Mouse (Mus musculus) embryonic facial prominence, embryonic 14.5 days (tissue): ENCODE results near the gene Calm1. TPM values are rescaled to one million over a fixed set of nuclear protein-coding genes. Genes with fewer than 3 reads are reported as not detected.

Experiments used
- ATAC-seq: fragments of 200-750 bp; cut with Nextera tagmentation; 2 replicates; pipeline ENCODE4 v1.8.0; 2017; ENCODE audit warnings: low read depth, moderate number of reproducible peaks, moderate TSS enrichment
- DNase-seq: peaks from one replicate; pipeline ENCODE4 v3.0.0-alpha.2; 2015; ENCODE audit warnings: low spot score
- H3K27ac ChIP-seq: fragments of 300-500 bp; sonication (generic); replicated peaks from 2 replicates; pipeline ENCODE4 v1.5.1; 2014; ENCODE audit warnings: low read depth, mild to moderate bottlenecking, low read length, moderate library complexity
- H3K27me3 ChIP-seq: fragments of 300-500 bp; sonication (generic); replicated peaks from 2 replicates; pipeline ENCODE4 v1.6.1; 2014; ENCODE audit warnings: low read length; ENCODE audit not compliant: control insufficient read depth, insufficient read depth
- H3K36me3 ChIP-seq: fragments of 300-500 bp; sonication (generic); 2 replicates; pipeline ENCODE4 v1.6.1; 2014; ENCODE audit warnings: low read length, mixed read lengths; ENCODE audit not compliant: control insufficient read depth, insufficient read depth
- H3K4me1 ChIP-seq: fragments of 300-500 bp; sonication (generic); 2 replicates; pipeline ENCODE4 v1.6.1; 2014; ENCODE audit warnings: antibody characterized with exemption, low read length; ENCODE audit not compliant: control insufficient read depth, insufficient read depth
- H3K4me2 ChIP-seq: fragments of 300-500 bp; sonication (generic); 2 replicates; pipeline ENCODE4 v1.6.1; 2014; ENCODE audit warnings: low read depth, mild to moderate bottlenecking, low read length, moderate library complexity, mixed read lengths
- H3K4me3 ChIP-seq: fragments of 300-500 bp; sonication (generic); 2 replicates; pipeline ENCODE4 v1.5.1; 2014; ENCODE audit warnings: low read depth, mild to moderate bottlenecking, low read length
- H3K9ac ChIP-seq: fragments of 300-500 bp; sonication (generic); 2 replicates; pipeline ENCODE4 v1.6.1; 2014; ENCODE audit warnings: low read depth, mild to moderate bottlenecking, low read length, moderate library complexity, mixed read lengths
- H3K9me3 ChIP-seq: fragments of 300-500 bp; sonication (generic); 2 replicates; pipeline ENCODE4 v1.6.1; 2016; ENCODE audit warnings: low read length; ENCODE audit not compliant: control insufficient read depth
- WGBS: fragments of 180-500 bp; shearing (Covaris S2); extraction: QIAGEN DNeasy Blood & Tissue Kit; methylation state at CpG from one replicate; pipeline ENCODE4 v1.1.7; 2014; 5-methylcytosine and 5-hydroxymethylcytosine counted together
- polyA plus RNA-seq: library from polyadenylated mRNA; unstranded; fragments of >200 nt; fragmentation: Nextera tagmentation; extraction: Ambion mirVana; gene quantifications from 2 replicates; pipeline ENCODE4 v1.2.1, GENCODE M21; 2014

Calm1 gene
- polyA plus RNA-seq, 1 experiment from 2014 or later = 1,440 TPM

- no peak overlapping the region for H3K4me3 ChIP-seq
- WGBS = 77% methylated on average over 3 of the region's 3 CpGs
- peaks cover 3% of the 10 kb centered on the region; the same call in 1 of the 2 replicates for H3K4me1 ChIP-seq
- no peak for DNase-seq
- ATAC-seq = no peak
- no peaks in the 10 kb centered on the region for H3K9me3 ChIP-seq
- no peak overlapping the region for H3K9ac ChIP-seq
- no peaks in the 10 kb centered on the region for H3K27me3 ChIP-seq
- H3K36me3 ChIP-seq = no peaks in the 10 kb centered on the region
- no peak overlapping the region for H3K27ac ChIP-seq
- H3K4me2 ChIP-seq = no peak overlapping the region
Measured at GRCm38 (mm10) chr12:100257779-100258178, 58.5 kb downstream of the Calm1 start.

Other genes with a start within 250 kb of the Calm1 start
- 3.4 and 4.6 TPM in 2 replicates for gene Kcnk13, start 234.9 kb upstream of the Calm1 start, polyA plus RNA-seq
- gene Psmc1, start 89.3 kb upstream of the Calm1 start, polyA plus RNA-seq = 241 and 249 TPM in 2 replicates
- 10.6 and 11.4 TPM in 2 replicates for gene Nrde2, start 39.8 kb upstream of the Calm1 start, polyA plus RNA-seq